Mouse (Mus musculus): ENCODE measurements around the gene Rps6ka1. TPM values are rescaled to one million over a fixed set of nuclear protein-coding genes. Genes with fewer than 3 reads are reported as not detected.

The Rps6ka1 gene
- polyA plus RNA-seq, 2 experiments: 28.4 to 48.4 TPM

DNA sequence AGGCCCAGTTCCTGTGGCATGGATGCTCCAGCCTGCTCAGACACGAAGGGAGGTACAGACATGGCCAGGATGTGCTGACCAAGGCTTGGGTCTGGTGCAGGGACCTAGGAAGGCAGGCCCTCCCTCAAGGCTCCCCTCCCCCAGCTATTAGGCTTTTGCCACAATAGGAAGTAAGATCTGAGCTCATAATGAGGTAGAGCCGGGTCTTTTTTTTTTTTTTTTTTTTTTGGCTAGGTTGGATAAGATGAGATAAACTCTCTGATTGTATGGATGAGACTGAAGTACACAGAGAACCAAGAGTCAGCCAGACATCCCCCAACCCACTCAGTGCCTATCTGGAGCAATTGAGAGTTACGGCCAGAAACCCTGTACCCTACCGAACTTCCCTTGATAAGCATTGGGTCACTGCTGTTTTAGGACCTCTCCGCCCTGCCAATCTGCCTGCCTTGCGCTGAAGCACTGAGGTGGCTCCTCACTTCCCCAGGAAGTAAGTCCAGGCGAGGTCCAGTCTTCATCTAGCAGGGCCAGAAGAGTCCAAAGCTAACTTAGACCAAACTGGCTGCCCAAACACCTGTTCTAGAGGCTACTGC lies 15.3 kb downstream of the Rps6ka1 start:
- Histone ChIP-seq H3K4me1 (replicated peaks; ENCODE audit: control insufficient read depth in 2 of 2, insufficient read depth in 2 of 2, low read length in 1 of 2) (peaks cover 25 to 33% of the 10 kb centered on the region in 2 experiments), H3K36me3 (replicated peaks; ENCODE audit: control insufficient read depth, insufficient read depth, low read depth) (peaks cover 28% of the 10 kb centered on the region), H3K27me3 (ENCODE audit: control insufficient read depth, insufficient read depth, low read length) (no peaks in the 10 kb centered on the region), H3K9me3 (ENCODE audit: control insufficient read depth, low read length) (no peaks in the 10 kb centered on the region), H3K4me2 (ENCODE audit: low read depth) (peak overlapping the region; percentile 82), H3K9ac (replicated peaks) (peak overlapping the region; percentile 79), H3K27ac (peak overlapping the region; percentile 96), H3K4me3 (ENCODE audit: insufficient read depth in 1 of 2, low read depth in 2 of 2, low read length in 2 of 2) (peak overlapping the region; percentile 72 to 80)
- WGBS (ENCODE audit: insufficient replicate concordance): 7% methylated on average over 7 of the region's 7 CpGs
- ATAC-seq (ENCODE audit: insufficient read depth) (peak; percentile 36; the same call in 1 of the 2 replicates), DNase-seq (ENCODE audit: low read depth in 3 of 3, low spot score in 3 of 3) (peak in 1 of 3 experiments; percentile 27)
- TF ChIP-seq CTCF (IDR thresholded peaks at IDR 0.05; ENCODE audit: low read depth): no peak
- no peak for TF ChIP-seq EP300 (IDR thresholded peaks at IDR 0.05; ENCODE audit: low read depth)

DNA sequence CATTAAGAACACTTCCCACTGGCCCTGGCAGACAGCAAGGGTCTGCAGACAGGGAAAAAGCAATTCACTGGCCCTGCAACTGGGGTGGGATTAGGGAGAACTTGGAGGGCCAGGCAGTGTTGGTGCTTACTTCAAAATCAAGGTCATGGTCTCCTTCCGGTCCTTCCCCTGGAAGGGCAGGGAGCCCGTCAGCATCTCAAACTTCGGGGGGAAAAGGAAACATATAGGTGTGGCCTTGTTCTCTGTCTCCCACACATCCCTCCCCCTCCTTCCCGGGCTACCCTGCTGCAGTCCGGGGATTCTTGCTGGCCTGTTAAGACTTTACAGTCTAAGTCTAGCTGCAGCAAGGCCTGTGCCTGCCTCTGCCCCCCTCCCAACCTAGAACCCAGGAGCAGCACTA lies 22.4 kb downstream of the Rps6ka1 start:
- 84% methylated on average over 5 of the region's 5 CpGs for WGBS (ENCODE audit: insufficient replicate concordance)
- no peak for ATAC-seq (ENCODE audit: insufficient read depth)
- no peak overlapping the region for H3K4me3 ChIP-seq (ENCODE audit: insufficient read depth in 1 of 2, low read depth in 2 of 2, low read length in 2 of 2)
- H3K9ac ChIP-seq (replicated peaks): no peak overlapping the region
- H3K4me1 ChIP-seq (replicated peaks; ENCODE audit: control insufficient read depth in 2 of 2, insufficient read depth in 2 of 2, low read length in 1 of 2): no peaks in the 10 kb centered on the region
- H3K27me3 ChIP-seq (ENCODE audit: control insufficient read depth, insufficient read depth, low read length): no peaks in the 10 kb centered on the region
- DNase-seq (ENCODE audit: low read depth in 3 of 3, low spot score in 3 of 3): no peak
- no peak overlapping the region for H3K4me2 ChIP-seq (ENCODE audit: low read depth)
- H3K27ac ChIP-seq: no peak overlapping the region
- H3K9me3 ChIP-seq (ENCODE audit: control insufficient read depth, low read length): no peaks in the 10 kb centered on the region
- H3K36me3 ChIP-seq (replicated peaks; ENCODE audit: control insufficient read depth, insufficient read depth, low read depth): peaks cover 66% of the 10 kb centered on the region
- no peak for TF ChIP-seq EP300 (IDR thresholded peaks at IDR 0.05; ENCODE audit: low read depth)
- TF ChIP-seq CTCF (IDR thresholded peaks at IDR 0.05; ENCODE audit: low read depth): no peak

DNA sequence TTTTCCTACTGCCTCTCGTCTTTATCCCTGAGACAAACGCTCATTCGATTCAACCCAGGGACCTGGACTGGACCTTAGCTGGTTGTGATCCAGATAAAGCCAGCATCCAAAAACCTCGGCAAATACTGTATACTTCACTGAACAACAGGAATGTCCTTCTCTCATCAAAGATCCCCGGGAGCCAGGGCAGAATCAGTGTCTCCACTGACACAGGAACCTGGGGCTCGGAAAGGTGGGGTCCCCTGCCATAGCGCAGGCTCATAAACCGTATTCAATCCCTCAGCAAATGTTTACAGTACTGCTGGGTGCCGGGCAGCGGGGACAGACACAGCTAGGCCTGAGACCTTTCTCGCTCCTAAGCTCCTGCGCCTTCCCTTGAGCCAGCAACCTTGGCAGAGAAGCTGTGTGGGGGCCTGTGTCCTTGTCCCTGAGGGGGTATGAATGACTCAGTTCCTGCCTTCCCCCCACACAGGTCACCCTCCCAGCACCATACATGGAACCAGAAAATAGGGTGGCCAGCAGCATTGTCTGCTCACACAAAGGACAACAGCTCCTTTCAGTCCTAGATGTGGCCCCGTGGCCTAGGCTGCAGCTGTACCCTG lies 23.1 kb downstream of the Rps6ka1 start:
- H3K4me1 ChIP-seq (replicated peaks; ENCODE audit: control insufficient read depth in 2 of 2, insufficient read depth in 2 of 2, low read length in 1 of 2): no peaks in the 10 kb centered on the region
- no peaks in the 10 kb centered on the region for H3K27me3 ChIP-seq (ENCODE audit: control insufficient read depth, insufficient read depth, low read length)
- H3K9ac ChIP-seq (replicated peaks): no peak overlapping the region
- H3K27ac ChIP-seq: no peak overlapping the region
- ATAC-seq (ENCODE audit: insufficient read depth): no peak
- no peak for DNase-seq (ENCODE audit: low read depth in 3 of 3, low spot score in 3 of 3)
- H3K4me2 ChIP-seq (ENCODE audit: low read depth): no peak overlapping the region
- peaks cover 68% of the 10 kb centered on the region for H3K36me3 ChIP-seq (replicated peaks; ENCODE audit: control insufficient read depth, insufficient read depth, low read depth)
- 88% methylated on average over 13 of the region's 13 CpGs for WGBS (ENCODE audit: insufficient replicate concordance)
- no peaks in the 10 kb centered on the region for H3K9me3 ChIP-seq (ENCODE audit: control insufficient read depth, low read length)
- TF ChIP-seq EP300 (IDR thresholded peaks at IDR 0.05; ENCODE audit: low read depth) (no peak), CTCF (IDR thresholded peaks at IDR 0.05; ENCODE audit: low read depth) (no peak)
- H3K4me3 ChIP-seq (ENCODE audit: insufficient read depth in 1 of 2, low read depth in 2 of 2, low read length in 2 of 2): no peak overlapping the region

DNA sequence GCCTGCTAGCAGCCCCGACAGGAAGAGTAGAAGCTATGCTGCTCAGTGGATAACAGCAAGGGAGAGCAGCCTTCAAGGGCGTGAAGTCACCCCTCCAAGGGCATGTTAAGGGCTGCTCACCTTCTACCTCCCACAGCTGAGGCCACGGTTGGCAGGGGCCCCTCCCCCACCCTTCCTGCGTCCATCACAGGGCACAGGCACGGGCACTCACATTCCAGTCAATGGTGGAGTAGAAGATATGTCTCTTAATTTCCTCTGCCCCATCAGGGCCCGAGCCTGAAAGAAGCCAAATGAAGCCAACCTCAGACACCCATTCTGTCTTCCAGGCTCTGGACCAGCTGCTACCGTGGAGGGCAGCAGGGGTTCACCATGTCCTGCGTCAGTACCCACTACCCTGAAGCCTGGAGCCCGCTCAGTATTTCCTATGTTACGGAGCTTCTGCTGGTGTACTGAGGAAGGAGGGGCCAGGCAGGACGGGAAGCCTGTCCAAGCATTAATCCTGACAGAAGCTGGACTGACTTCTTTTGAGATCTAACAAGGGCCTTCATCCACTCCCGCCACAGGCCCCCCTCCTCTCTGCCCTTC lies 23.7 kb downstream of the Rps6ka1 start:
- Histone ChIP-seq H3K4me2 (ENCODE audit: low read depth) (no peak overlapping the region), H3K4me1 (replicated peaks; ENCODE audit: control insufficient read depth in 2 of 2, insufficient read depth in 2 of 2, low read length in 1 of 2) (no peaks in the 10 kb centered on the region), H3K4me3 (ENCODE audit: insufficient read depth in 1 of 2, low read depth in 2 of 2, low read length in 2 of 2) (no peak overlapping the region), H3K9ac (replicated peaks) (no peak overlapping the region), H3K36me3 (replicated peaks; ENCODE audit: control insufficient read depth, insufficient read depth, low read depth) (peaks cover 70% of the 10 kb centered on the region), H3K27me3 (ENCODE audit: control insufficient read depth, insufficient read depth, low read length) (no peaks in the 10 kb centered on the region), H3K27ac (no peak overlapping the region), H3K9me3 (ENCODE audit: control insufficient read depth, low read length) (no peaks in the 10 kb centered on the region)
- TF ChIP-seq CTCF (IDR thresholded peaks at IDR 0.05; ENCODE audit: low read depth) (no peak), EP300 (IDR thresholded peaks at IDR 0.05; ENCODE audit: low read depth) (no peak)
- no peak for DNase-seq (ENCODE audit: low read depth in 3 of 3, low spot score in 3 of 3)
- WGBS (ENCODE audit: insufficient replicate concordance): 85% methylated on average over 12 of the region's 12 CpGs
- ATAC-seq (ENCODE audit: insufficient read depth): no peak

DNA sequence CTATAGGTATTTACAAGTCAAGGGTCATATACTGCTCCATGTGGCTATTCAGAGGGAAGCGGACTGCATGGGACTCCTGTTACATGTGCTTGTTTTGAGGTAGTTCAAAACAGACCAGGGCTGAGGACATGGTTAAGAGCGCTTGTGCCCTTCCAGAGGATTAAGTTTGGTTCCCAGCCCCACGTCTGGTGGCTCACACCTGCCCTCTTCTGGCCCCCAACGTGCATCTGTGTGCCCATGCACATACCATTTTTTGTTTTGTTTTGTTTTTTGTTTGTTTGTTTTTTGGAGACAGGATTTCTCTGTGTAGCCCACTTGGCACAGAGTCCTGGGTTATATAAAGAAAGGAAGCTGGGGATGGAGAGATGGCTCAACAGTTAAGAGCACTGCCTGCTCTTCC lies 30.1 kb downstream of the Rps6ka1 start:
- no peaks in the 10 kb centered on the region for H3K9me3 ChIP-seq (ENCODE audit: control insufficient read depth, low read length)
- peaks cover 43% of the 10 kb centered on the region for H3K36me3 ChIP-seq (replicated peaks; ENCODE audit: control insufficient read depth, insufficient read depth, low read depth)
- H3K4me3 ChIP-seq (ENCODE audit: insufficient read depth in 1 of 2, low read depth in 2 of 2, low read length in 2 of 2): no peak overlapping the region
- TF ChIP-seq CTCF (IDR thresholded peaks at IDR 0.05; ENCODE audit: low read depth) (peak; percentile 54), EP300 (IDR thresholded peaks at IDR 0.05; ENCODE audit: low read depth) (no peak)
- H3K4me1 ChIP-seq (replicated peaks; ENCODE audit: control insufficient read depth in 2 of 2, insufficient read depth in 2 of 2, low read length in 1 of 2): no peaks in the 10 kb centered on the region
- DNase-seq (ENCODE audit: low read depth in 3 of 3, low spot score in 3 of 3) (no peak), ATAC-seq (ENCODE audit: insufficient read depth) (no peak)
- H3K4me2 ChIP-seq (ENCODE audit: low read depth): no peak overlapping the region
- WGBS (ENCODE audit: insufficient replicate concordance): 68% methylated on average over 4 of the region's 4 CpGs
- no peak overlapping the region for H3K9ac ChIP-seq (replicated peaks)
- no peaks in the 10 kb centered on the region for H3K27me3 ChIP-seq (ENCODE audit: control insufficient read depth, insufficient read depth, low read length)
- no peak overlapping the region for H3K27ac ChIP-seq
